Mouse (Mus musculus) heart, postnatal 0 days (tissue): ENCODE results near the gene Kcnmb1.

Source experiments
- CTCF ChIP-seq: IDR thresholded peaks from 2 replicates; pipeline ENCODE4 v1.5.1; 2016; ENCODE audit warnings: antibody characterized with exemption, control low read depth, low read depth
- EP300 ChIP-seq: IDR thresholded peaks from 2 replicates; pipeline ENCODE4 v1.6.1; 2016; ENCODE audit warnings: antibody characterized with exemption, low read depth

GRCm38 (mm10) chr11:33919826-33920225 is 43.0 kb upstream of the Kcnmb1 start:
- TF ChIP-seq CTCF = no peak
- TF ChIP-seq EP300 = no peak
